Mouse (Mus musculus): ENCODE results near the gene Hspa1b. TPM values are rescaled to one million over a fixed set of nuclear protein-coding genes. Genes with fewer than 3 reads are reported as not detected.
"Not testable (repeated sequence)": the region's sequence is repeated elsewhere in the genome, so short reads cannot be mapped to it uniquely, and the experiment has no call there.

Gene Hspa1b
- polyA plus RNA-seq, 1 experiment from 2014 or later = 0.35 TPM

GRCm38 (mm10) chr17:34952378-34953040 is 6.5 kb downstream of the Hspa1b start:
- Histone ChIP-seq H3K4me1 (ENCODE audit: control insufficient read depth, insufficient read depth, low read length) (peaks cover 11% of the 10 kb centered on the region; the same call in 1 of the 2 replicates), H3K36me3 (ENCODE audit: control insufficient read depth, insufficient read depth, low read length) (peaks cover 10% of the 10 kb centered on the region; the same call in 1 of the 2 replicates), H3K4me3 (ENCODE audit: low read depth, low read length) (peak overlapping the region; percentile 96), H3K27me3 (ENCODE audit: control insufficient read depth, insufficient read depth, low read length) (peaks cover 6% of the 10 kb centered on the region; the same call in 1 of the 2 replicates), H3K9me3 (ENCODE audit: control insufficient read depth, low read length) (no peaks in the 10 kb centered on the region), H3K4me2 (ENCODE audit: low read depth, low read length) (peak overlapping the region; percentile 99), H3K27ac (ENCODE audit: low read depth, low read length) (peak overlapping the region; percentile 92), H3K9ac (replicated peaks; ENCODE audit: low read depth, low read length) (peak overlapping the region; percentile 99)
- ATAC-seq (ENCODE audit: low read depth) = peak; percentile 80
- WGBS = under 1% methylated on average over 23 of the region's 23 CpGs

DNA sequence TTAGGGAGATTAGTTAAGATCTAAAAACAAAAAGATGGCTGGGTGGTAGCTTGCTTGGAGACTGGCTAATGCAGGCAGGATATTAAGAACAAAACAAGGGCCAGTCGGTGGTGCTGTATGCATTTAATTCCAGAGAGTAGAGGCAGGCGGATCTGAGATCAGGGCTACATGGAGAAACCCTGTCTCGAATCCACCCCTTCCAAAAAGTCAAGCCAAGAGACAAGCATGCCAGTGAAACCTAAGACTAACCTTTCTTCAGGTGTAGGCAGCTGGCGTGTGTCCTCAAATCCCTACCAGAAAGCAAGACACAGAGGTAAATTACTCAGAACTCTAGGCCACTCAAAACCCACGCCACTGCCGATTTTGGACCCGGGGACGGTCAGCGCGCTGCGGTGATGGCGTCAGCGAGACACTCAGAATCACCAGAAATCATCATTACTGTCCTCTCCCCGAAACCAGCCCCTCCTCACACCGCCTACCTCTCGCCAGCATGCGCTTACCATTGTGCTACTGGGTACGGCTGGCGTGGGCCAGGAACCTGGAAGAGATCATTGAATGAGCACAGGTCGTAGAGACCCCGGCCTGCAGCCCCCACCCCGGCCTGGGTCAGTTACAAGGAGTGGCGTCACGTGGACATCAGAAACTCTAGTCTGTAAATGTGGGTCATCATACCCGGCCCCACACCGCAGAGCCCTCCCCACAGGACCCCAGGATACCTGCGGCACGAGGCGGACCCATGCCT is 7.2 kb downstream of the Hspa1b start:
- Histone ChIP-seq H3K4me1 (ENCODE audit: control insufficient read depth, insufficient read depth, low read length) (peaks cover 11% of the 10 kb centered on the region; the same call in 1 of the 2 replicates), H3K27me3 (ENCODE audit: control insufficient read depth, insufficient read depth, low read length) (peaks cover 6% of the 10 kb centered on the region; the same call in 1 of the 2 replicates), H3K27ac (ENCODE audit: low read depth, low read length) (peak overlapping the region; percentile 92), H3K4me2 (ENCODE audit: low read depth, low read length) (peak overlapping the region; percentile 99), H3K9me3 (ENCODE audit: control insufficient read depth, low read length) (no peaks in the 10 kb centered on the region), H3K4me3 (ENCODE audit: low read depth, low read length) (peak overlapping the region; percentile 96), H3K9ac (replicated peaks; ENCODE audit: low read depth, low read length) (peak overlapping the region; percentile 99), H3K36me3 (ENCODE audit: control insufficient read depth, insufficient read depth, low read length) (peaks cover 10% of the 10 kb centered on the region; the same call in 1 of the 2 replicates)
- ATAC-seq (ENCODE audit: low read depth) = peak; percentile 63
- WGBS = under 1% methylated on average over 29 of the region's 29 CpGs

DNA sequence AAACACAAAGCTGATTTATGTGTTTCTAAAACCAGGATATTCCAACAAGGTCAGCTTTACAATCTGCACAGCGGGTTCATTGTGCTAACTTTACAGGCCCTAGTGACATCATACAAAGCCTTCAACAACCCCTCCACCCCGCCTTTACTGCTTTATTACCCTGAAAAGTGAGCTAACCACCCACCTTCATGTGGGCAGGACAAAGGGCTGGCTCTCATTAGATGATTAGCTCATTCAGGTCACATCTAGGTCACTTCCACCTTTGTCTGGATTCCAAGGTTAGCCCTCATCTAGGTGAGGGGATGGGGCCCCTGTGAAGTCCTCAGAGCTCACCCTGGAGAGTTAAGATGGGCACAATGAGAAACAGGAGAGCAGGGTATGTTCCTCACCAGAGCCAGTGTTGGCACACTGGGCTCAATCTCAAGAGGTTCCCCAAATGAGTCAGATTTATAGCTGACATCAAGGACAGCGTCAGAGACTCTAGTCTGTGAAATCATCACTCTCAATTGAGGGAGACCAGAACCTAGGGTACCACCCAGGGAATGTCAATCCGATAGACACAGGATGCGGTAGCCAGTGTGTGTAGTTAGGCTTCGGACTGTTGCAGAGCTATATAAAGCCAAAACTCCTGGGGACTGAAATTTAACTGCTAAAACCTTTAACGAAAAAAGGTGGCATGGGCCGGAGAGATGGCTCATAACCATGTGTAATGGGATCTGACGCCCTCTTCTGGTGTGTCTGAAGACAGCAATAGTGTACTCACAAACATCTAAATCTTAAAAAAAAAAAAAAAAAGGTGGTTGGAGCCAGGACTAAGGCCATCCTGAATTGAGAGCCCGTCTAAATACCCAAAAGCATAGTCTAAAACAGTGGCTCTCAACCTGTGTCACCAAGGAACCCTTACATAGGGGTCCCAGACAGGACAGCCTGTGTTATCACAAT is 8.3 kb downstream of the Hspa1b start:
- no peaks in the 10 kb centered on the region for H3K9me3 ChIP-seq (ENCODE audit: control insufficient read depth, low read length)
- H3K4me2 ChIP-seq (ENCODE audit: low read depth, low read length) = peak overlapping the region; percentile 99
- H3K27me3 ChIP-seq (ENCODE audit: control insufficient read depth, insufficient read depth, low read length) = 0 out of 2 replicates have a peak, but pooled peaks cover 3% of the 10 kb centered on the region
- H3K27ac ChIP-seq (ENCODE audit: low read depth, low read length) = peak overlapping the region; percentile 92
- WGBS = 9% methylated on average over 10 of the region's 10 CpGs
- H3K9ac ChIP-seq (replicated peaks; ENCODE audit: low read depth, low read length) = peak overlapping the region; percentile 99
- no peak for ATAC-seq (ENCODE audit: low read depth)
- peaks cover 11% of the 10 kb centered on the region; the same call in 1 of the 2 replicates for H3K4me1 ChIP-seq (ENCODE audit: control insufficient read depth, insufficient read depth, low read length)
- peaks cover 10% of the 10 kb centered on the region; the same call in 1 of the 2 replicates for H3K36me3 ChIP-seq (ENCODE audit: control insufficient read depth, insufficient read depth, low read length)
- H3K4me3 ChIP-seq (ENCODE audit: low read depth, low read length) = peak overlapping the region; percentile 96

DNA sequence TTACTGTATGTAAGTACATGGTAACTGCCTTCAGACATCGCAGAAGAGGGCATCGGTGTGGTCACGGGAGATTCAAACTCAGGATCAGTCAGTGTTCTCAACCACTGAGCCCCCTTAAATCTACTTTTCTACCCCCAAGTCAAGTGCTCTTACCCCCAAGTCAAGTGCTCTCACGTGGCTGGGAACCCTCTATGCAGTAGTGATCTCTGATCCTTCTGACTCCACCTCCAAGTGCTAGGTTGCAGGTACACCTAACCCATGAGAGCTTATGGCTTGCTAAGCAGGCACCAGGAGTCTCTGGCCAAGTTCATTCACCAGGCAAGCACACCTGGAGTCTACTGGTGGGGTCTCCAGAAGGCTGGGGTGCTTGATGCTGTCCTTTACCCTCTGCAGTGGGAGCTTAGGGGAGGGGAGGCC is 9.5 kb downstream of the Hspa1b start:
- Histone ChIP-seq H3K4me3 (ENCODE audit: low read depth, low read length) (no peak overlapping the region; the same call in 1 of the 2 replicates), H3K36me3 (ENCODE audit: control insufficient read depth, insufficient read depth, low read length) (peaks cover 10% of the 10 kb centered on the region; the same call in 1 of the 2 replicates), H3K4me2 (ENCODE audit: low read depth, low read length) (peak overlapping the region; percentile 12; the same call in 1 of the 2 replicates), H3K9ac (replicated peaks; ENCODE audit: low read depth, low read length) (no peak overlapping the region), H3K9me3 (ENCODE audit: control insufficient read depth, low read length) (no peaks in the 10 kb centered on the region), H3K27ac (ENCODE audit: low read depth, low read length) (no peak overlapping the region), H3K4me1 (ENCODE audit: control insufficient read depth, insufficient read depth, low read length) (peaks cover 11% of the 10 kb centered on the region; the same call in 1 of the 2 replicates), H3K27me3 (ENCODE audit: control insufficient read depth, insufficient read depth, low read length) (no peaks in the 10 kb centered on the region)
- ATAC-seq (ENCODE audit: low read depth) = no peak
- WGBS = 43% methylated on average over 4 of the region's 4 CpGs

GRCm38 (mm10) chr17:34948721-34949552 is 10.1 kb downstream of the Hspa1b start:
- not testable (repeated sequence) for H3K27ac ChIP-seq (ENCODE audit: low read depth, low read length); H3K27me3 ChIP-seq (ENCODE audit: control insufficient read depth, insufficient read depth, low read length); H3K36me3 ChIP-seq (ENCODE audit: control insufficient read depth, insufficient read depth, low read length); H3K4me3 ChIP-seq (ENCODE audit: low read depth, low read length); H3K4me2 ChIP-seq (ENCODE audit: low read depth, low read length); H3K9me3 ChIP-seq (ENCODE audit: control insufficient read depth, low read length); H3K9ac ChIP-seq (replicated peaks; ENCODE audit: low read depth, low read length); ATAC-seq (ENCODE audit: low read depth)
- 57% methylated on average over 9 of the region's 9 CpGs for WGBS
- peaks cover 11% of the 10 kb centered on the region; the same call in 1 of the 2 replicates for H3K4me1 ChIP-seq (ENCODE audit: control insufficient read depth, insufficient read depth, low read length)

DNA sequence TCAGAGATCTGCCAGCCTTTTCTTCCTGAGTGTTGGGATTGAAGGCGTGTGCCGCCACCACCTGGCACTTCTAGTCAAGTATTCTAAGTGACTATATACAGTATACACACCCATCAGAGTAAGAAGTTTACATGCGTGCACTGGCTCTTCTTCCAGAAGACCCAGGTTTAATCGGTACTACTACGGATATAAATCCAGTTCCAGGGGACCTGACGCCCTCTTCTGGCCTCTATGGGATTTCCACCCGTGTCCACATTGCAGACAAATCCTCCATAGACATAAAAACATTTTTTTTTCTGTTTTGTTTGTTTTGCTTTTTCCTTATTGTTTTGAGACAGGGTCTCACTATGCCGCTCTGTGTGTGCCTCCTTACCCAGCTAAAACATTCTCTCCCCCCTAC is 11.4 kb downstream of the Hspa1b start:
- no peak overlapping the region for H3K4me3 ChIP-seq (ENCODE audit: low read depth, low read length)
- H3K9ac ChIP-seq (replicated peaks; ENCODE audit: low read depth, low read length) = no peak overlapping the region
- no peaks in the 10 kb centered on the region for H3K9me3 ChIP-seq (ENCODE audit: control insufficient read depth, low read length)
- H3K27ac ChIP-seq (ENCODE audit: low read depth, low read length) = no peak overlapping the region
- WGBS = 23% methylated on average over 8 of the region's 8 CpGs
- peaks cover 10% of the 10 kb centered on the region; the same call in 1 of the 2 replicates for H3K36me3 ChIP-seq (ENCODE audit: control insufficient read depth, insufficient read depth, low read length)
- H3K27me3 ChIP-seq (ENCODE audit: control insufficient read depth, insufficient read depth, low read length) = no peaks in the 10 kb centered on the region
- ATAC-seq (ENCODE audit: low read depth) = no peak
- peaks cover 11% of the 10 kb centered on the region; the same call in 1 of the 2 replicates for H3K4me1 ChIP-seq (ENCODE audit: control insufficient read depth, insufficient read depth, low read length)
- no peak overlapping the region for H3K4me2 ChIP-seq (ENCODE audit: low read depth, low read length)

DNA sequence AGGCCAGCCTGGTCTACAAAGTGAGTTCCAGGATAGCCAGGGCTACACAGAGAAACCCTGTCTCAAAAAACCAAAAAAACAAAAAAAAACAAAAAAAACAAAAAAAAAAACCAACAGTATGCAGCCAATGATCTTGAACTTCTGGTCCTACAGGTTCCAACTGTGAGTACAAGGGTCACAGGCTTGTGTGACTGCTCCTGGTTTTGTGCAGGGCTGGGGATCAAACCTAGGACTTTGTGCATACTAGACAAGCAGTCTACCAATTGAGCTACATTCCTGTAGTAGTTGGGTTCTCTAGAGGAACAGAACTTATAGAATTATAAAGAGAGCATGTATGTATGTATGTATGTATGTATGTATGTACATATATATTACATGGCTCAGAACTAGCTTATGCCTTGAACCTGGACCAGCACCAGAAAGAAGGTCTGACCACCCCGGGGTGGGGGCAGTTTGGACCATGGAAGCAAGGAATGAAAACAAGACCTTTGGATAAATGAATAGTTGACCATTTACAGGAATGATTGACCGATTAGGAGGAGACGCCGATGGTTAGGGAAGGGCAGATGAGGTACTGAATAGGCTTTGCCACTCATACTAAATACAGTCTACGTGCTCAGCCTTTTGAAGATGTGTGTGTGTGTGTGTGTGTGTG is 12.4 kb downstream of the Hspa1b start:
- H3K27me3 ChIP-seq (ENCODE audit: control insufficient read depth, insufficient read depth, low read length) = no peaks in the 10 kb centered on the region
- no peak overlapping the region for H3K4me3 ChIP-seq (ENCODE audit: low read depth, low read length)
- H3K9me3 ChIP-seq (ENCODE audit: control insufficient read depth, low read length) = no peaks in the 10 kb centered on the region
- 92% methylated on average over 5 of the region's 5 CpGs for WGBS
- H3K36me3 ChIP-seq (ENCODE audit: control insufficient read depth, insufficient read depth, low read length) = peaks cover 10% of the 10 kb centered on the region; the same call in 1 of the 2 replicates
- H3K4me1 ChIP-seq (ENCODE audit: control insufficient read depth, insufficient read depth, low read length) = peaks cover 11% of the 10 kb centered on the region; the same call in 1 of the 2 replicates
- no peak overlapping the region for H3K27ac ChIP-seq (ENCODE audit: low read depth, low read length)
- no peak overlapping the region for H3K4me2 ChIP-seq (ENCODE audit: low read depth, low read length)
- no peak overlapping the region for H3K9ac ChIP-seq (replicated peaks; ENCODE audit: low read depth, low read length)
- ATAC-seq (ENCODE audit: low read depth) = no peak

Data from neural tube, embryonic 14.5 days (tissue).